ENCODE assay signal across 7 mouse cellular contexts in the genomic region with DNA sequence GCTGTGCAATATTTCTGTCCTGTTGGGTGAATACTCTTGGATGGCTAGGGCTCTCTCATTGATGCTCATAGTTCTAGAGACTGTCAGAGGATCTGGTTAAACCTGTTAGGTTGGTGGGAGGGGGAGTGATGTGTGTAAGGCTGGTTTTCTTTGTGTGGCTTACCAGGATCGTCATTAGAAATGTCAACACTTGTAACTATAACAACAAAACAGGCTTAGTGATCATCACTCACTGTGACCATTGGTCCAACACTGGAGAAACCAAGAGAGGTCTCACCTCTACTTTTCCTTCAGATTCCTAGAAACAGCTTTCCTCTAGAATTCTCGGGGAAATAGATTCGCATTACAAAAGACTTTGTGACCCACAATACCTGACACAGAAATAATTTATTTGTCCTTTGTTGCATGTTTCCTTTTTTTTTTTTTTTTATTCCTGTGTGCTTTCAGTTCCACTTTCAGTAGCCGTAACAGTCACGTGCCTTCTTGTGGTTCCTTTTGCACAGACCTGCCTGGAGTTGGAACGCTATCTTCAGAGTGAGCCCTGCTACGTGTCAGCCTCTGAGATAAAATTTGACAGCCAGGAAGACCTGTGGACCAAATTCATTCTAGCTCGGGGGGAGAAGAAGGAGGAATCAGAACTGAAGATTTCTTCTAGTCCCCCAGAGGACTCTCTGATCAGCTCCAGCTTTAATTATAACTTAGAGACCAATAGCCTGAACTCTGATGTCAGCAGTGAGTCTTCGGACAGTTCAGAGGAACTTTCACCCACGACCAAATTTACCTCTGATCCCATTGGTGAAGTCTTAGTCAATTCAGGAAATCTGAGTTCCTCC. TPM values are rescaled to one million over a fixed set of nuclear protein-coding genes. Genes with fewer than 3 reads are reported as not detected.
DNase-seq lines count a peak whose midpoint lies in the region; ATAC-seq and TF ChIP-seq lines count a peak whose summit lies in the region.

No protein-coding gene starts in this region.

- peaks cover 45% of the 10 kb centered on the region for H3K36me3 ChIP-seq in thymus, adult 2 months (ENCODE audit: control insufficient read depth, insufficient read depth, low read length)
- peaks cover 6% of the 10 kb centered on the region for H3K36me3 ChIP-seq in embryonic facial prominence, embryonic 11.5 days (replicated peaks; ENCODE audit: control insufficient read depth, insufficient read depth, low read depth, low read length)
- H3K36me3 ChIP-seq in hindbrain, embryonic 12.5 days: peaks cover 28% of the 10 kb centered on the region

- peak; percentile 38 for DNase-seq in thymus, adult 2 months
- DNase-seq in thymus, adult 18-20 months: no peak
- peak; percentile 62 for DNase-seq in embryonic facial prominence, embryonic 11.5 days (ENCODE audit: low spot score)
- peak; percentile 51 for DNase-seq in thymus, postnatal 14 days
- DNase-seq in cerebellum, adult 11 months: no peak

- no peak overlapping the region for H3K4me3 ChIP-seq in thymus, adult 2 months (ENCODE audit: control insufficient read depth, insufficient read depth, low read length)
- H3K4me3 ChIP-seq in embryonic facial prominence, embryonic 11.5 days (ENCODE audit: low read depth, low read length): no peak overlapping the region
- H3K4me3 ChIP-seq in hindbrain, embryonic 12.5 days: peak overlapping the region; percentile 61

- H3K27me3 ChIP-seq in thymus, adult 2 months (ENCODE audit: control insufficient read depth, insufficient read depth, low read length): no peaks in the 10 kb centered on the region
- no peaks in the 10 kb centered on the region for H3K27me3 ChIP-seq in embryonic facial prominence, embryonic 11.5 days (ENCODE audit: control insufficient read depth, insufficient read depth, low read length)
- H3K27me3 ChIP-seq in hindbrain, embryonic 12.5 days: no peaks in the 10 kb centered on the region

- no peak for TF ChIP-seq CTCF in thymus, adult 2 months (IDR thresholded peaks at IDR 0.05; ENCODE audit: borderline replicate concordance, control insufficient read depth, extremely low read depth, insufficient read depth, low read length, poor library complexity)

- no peaks in the 10 kb centered on the region for H3K9me3 ChIP-seq in embryonic facial prominence, embryonic 11.5 days (replicated peaks; ENCODE audit: control insufficient read depth, low read length)
- no peaks in the 10 kb centered on the region for H3K9me3 ChIP-seq in hindbrain, embryonic 12.5 days (replicated peaks)

- no peak overlapping the region; the same call in 1 of the 2 replicates for H3K27ac ChIP-seq in thymus, adult 2 months (ENCODE audit: control insufficient read depth, insufficient read depth, low read length)
- no peak overlapping the region for H3K27ac ChIP-seq in embryonic facial prominence, embryonic 11.5 days (replicated peaks; ENCODE audit: low read depth, low read length)
- H3K27ac ChIP-seq in hindbrain, embryonic 12.5 days: no peak overlapping the region

- H3K4me1 ChIP-seq in thymus, adult 2 months (replicated peaks; ENCODE audit: control insufficient read depth, insufficient read depth, low read length): peaks cover 11% of the 10 kb centered on the region
- no peaks in the 10 kb centered on the region for H3K4me1 ChIP-seq in embryonic facial prominence, embryonic 11.5 days (ENCODE audit: control insufficient read depth, insufficient read depth, low read length)
- peaks cover 17% of the 10 kb centered on the region for H3K4me1 ChIP-seq in hindbrain, embryonic 12.5 days

- no peak overlapping the region for H3K9ac ChIP-seq in embryonic facial prominence, embryonic 11.5 days (replicated peaks; ENCODE audit: low read length)
- H3K9ac ChIP-seq in hindbrain, embryonic 12.5 days: peak overlapping the region; percentile 53

- H3K4me2 ChIP-seq in embryonic facial prominence, embryonic 11.5 days (ENCODE audit: low read depth, low read length): no peak overlapping the region
- peak overlapping the region; percentile 58 for H3K4me2 ChIP-seq in hindbrain, embryonic 12.5 days (replicated peaks)

- WGBS in thymus, adult 2 months: 9% methylated on average over 10 of the region's 10 CpGs
- 76% methylated on average over 10 of the region's 10 CpGs for WGBS in embryonic facial prominence, embryonic 11.5 days
- 63% methylated on average over 10 of the region's 10 CpGs for WGBS in hindbrain, embryonic 12.5 days

- TF ChIP-seq POLR2A in thymus, adult 2 months (IDR thresholded peaks at IDR 0.05; ENCODE audit: control insufficient read depth, extremely low read depth, insufficient read depth, low read length, poor library complexity): no peak

- no peak for ATAC-seq in embryonic facial prominence, embryonic 11.5 days (replicated peaks; ENCODE audit: insufficient number of reproducible peaks, low FRiP score, low TSS enrichment, low read depth)
- no peak for ATAC-seq in hindbrain, embryonic 12.5 days (ENCODE audit: low FRiP score)
- 0 out of 2 replicates have a peak, but pooled peaks have one; percentile 7 for ATAC-seq in megakaryocyte, adult 5-6 weeks (ENCODE audit: poor library complexity, severe bottlenecking)

RNA-seq across cellular contexts. Expression of a gene that starts 3.2 kb away (rescaled TPM):
- 21.8 and 23.0 TPM in 2 replicates for polyA plus RNA-seq in thymus, adult 2 months (2012; rRNA removed)
- polyA plus RNA-seq in embryonic facial prominence, embryonic 11.5 days (2014; fragmentation: Nextera tagmentation; extraction: Ambion mirVana): 43.6 and 55.5 TPM in 2 replicates
- 92.0 and 94.7 TPM in 2 replicates for polyA plus RNA-seq in hindbrain, embryonic 12.5 days (2016; fragmentation: Nextera tagmentation; extraction: Ambion mirVana)
- 160 and 180 TPM in 2 replicates for total RNA-seq in megakaryocyte, adult 5-6 weeks (2015)
- total RNA-seq in megakaryocyte, adult 5-6 weeks (2017): 192 and 198 TPM in 2 replicates

Comparison
In these comparisons a context has a peak if more than half of its experiments do, and no peak if none do; other contexts are left out.
1. DNase-seq: peak in thymus, adult 2 months (single experiment), embryonic facial prominence, embryonic 11.5 days (single experiment) and thymus, postnatal 14 days (single experiment); none in thymus, adult 18-20 months (0 of 2) and cerebellum, adult 11 months (single experiment).